Mouse (Mus musculus) thymus, adult 2 months (tissue): ENCODE data around the gene Dek. TPM values are rescaled to one million over a fixed set of nuclear protein-coding genes. Genes with fewer than 3 reads are reported as not detected.

Experiments used
- DNase-seq: peaks from one replicate; pipeline ENCODE4 v3.0.0; 2021
- H3K27ac ChIP-seq: fragments of 200-500 bp; 2 replicates; pipeline ENCODE4 v1.5.1; 2012; ENCODE audit warnings: low read length, control low read depth; ENCODE audit not compliant: control insufficient read depth, insufficient read depth
- H3K27me3 ChIP-seq: fragments of 200-500 bp; 2 replicates; pipeline ENCODE4 v1.6.1; 2012; ENCODE audit warnings: mild to moderate bottlenecking, low read length, moderate library complexity, mixed read lengths; ENCODE audit not compliant: control insufficient read depth, insufficient read depth
- H3K36me3 ChIP-seq: fragments of 200-500 bp; 2 replicates; pipeline ENCODE4 v1.6.1; 2012; ENCODE audit warnings: mild to moderate bottlenecking, low read length, moderate library complexity; ENCODE audit not compliant: control insufficient read depth, insufficient read depth
- H3K4me1 ChIP-seq: fragments of 200-500 bp; replicated peaks from 2 replicates; pipeline ENCODE4 v1.6.1; 2012; ENCODE audit warnings: low read length; ENCODE audit not compliant: control insufficient read depth, insufficient read depth
- H3K4me3 ChIP-seq: fragments of 200-500 bp; 2 replicates; pipeline ENCODE4 v1.5.1; 2012; ENCODE audit warnings: mild to moderate bottlenecking, low read length, control low read depth, moderate library complexity; ENCODE audit not compliant: control insufficient read depth, insufficient read depth
- CTCF ChIP-seq: fragments of 200-500 bp; IDR thresholded peaks from 2 replicates; pipeline ENCODE4 v1.5.1; 2012; ENCODE audit warnings: mild to moderate bottlenecking, control low read depth, low read length, moderate library complexity, borderline replicate concordance; ENCODE audit not compliant: control insufficient read depth, poor library complexity, insufficient read depth; ENCODE audit errors: extremely low read depth
- POLR2A ChIP-seq: fragments of 200-500 bp; IDR thresholded peaks from 2 replicates; pipeline ENCODE4 v1.6.1; 2012; ENCODE audit warnings: mild to moderate bottlenecking, low read length, control low read depth, moderate library complexity; ENCODE audit not compliant: control insufficient read depth, poor library complexity, insufficient read depth; ENCODE audit errors: extremely low read depth
- WGBS: fragments of 180-500 bp; shearing (Covaris S2); methylation state at CpG from one replicate; pipeline ENCODE4 v1.1.7; 2018; 5-methylcytosine and 5-hydroxymethylcytosine counted together
- polyA plus RNA-seq: library from polyadenylated mRNA; depleted of rRNA; stranded (reverse); fragments of >200 nt; gene quantifications from 2 replicates; pipeline ENCODE4 v1.2.3, GENCODE M21; 2012

The Dek gene
- polyA plus RNA-seq, 1 experiment: 50.4 TPM

- 97% methylated on average over 4 of the region's 4 CpGs for WGBS
- Histone ChIP-seq H3K36me3 (peaks cover 47% of the 10 kb centered on the region), H3K27me3 (no peaks in the 10 kb centered on the region), H3K4me3 (no peak overlapping the region), H3K4me1 (no peaks in the 10 kb centered on the region), H3K27ac (no peak overlapping the region)
- no peak for TF ChIP-seq POLR2A
- TF ChIP-seq CTCF: no peak
- peak; percentile 22 for DNase-seq
Observed at GRCm38 (mm10) chr13:47080905-47081505, 25.0 kb downstream of the Dek start.

GRCm38 (mm10) chr13:47078799-47079198, 27.2 kb downstream of the Dek start:
- no peak for TF ChIP-seq POLR2A
- TF ChIP-seq CTCF: no peak
- Histone ChIP-seq H3K36me3 (peaks cover 36% of the 10 kb centered on the region), H3K4me1 (no peaks in the 10 kb centered on the region), H3K27ac (no peak overlapping the region), H3K27me3 (no peaks in the 10 kb centered on the region), H3K4me3 (no peak overlapping the region)
- DNase-seq: no peak
- WGBS: 91% methylated on average over 5 of the region's 5 CpGs

GRCm38 (mm10) chr13:47077367-47077766, 28.6 kb downstream of the Dek start:
- H3K36me3 ChIP-seq: peaks cover 31% of the 10 kb centered on the region
- DNase-seq: no peak
- H3K27me3 ChIP-seq: no peaks in the 10 kb centered on the region
- no peak overlapping the region for H3K27ac ChIP-seq
- TF ChIP-seq POLR2A (no peak), CTCF (no peak)
- no peak overlapping the region for H3K4me3 ChIP-seq
- no peaks in the 10 kb centered on the region for H3K4me1 ChIP-seq

- no peak overlapping the region for H3K4me3 ChIP-seq
- peaks cover 27% of the 10 kb centered on the region for H3K36me3 ChIP-seq
- DNase-seq: no peak
- no peak for TF ChIP-seq CTCF
- TF ChIP-seq POLR2A: no peak
- 86% methylated on average over 5 of the region's 5 CpGs for WGBS
- H3K4me1 ChIP-seq: no peaks in the 10 kb centered on the region
- H3K27ac ChIP-seq: no peak overlapping the region
- H3K27me3 ChIP-seq: no peaks in the 10 kb centered on the region
Observed at GRCm38 (mm10) chr13:47076156-47076555, 29.8 kb downstream of the Dek start.

- Histone ChIP-seq H3K36me3 (peaks cover 23% of the 10 kb centered on the region), H3K4me1 (no peaks in the 10 kb centered on the region), H3K27me3 (no peaks in the 10 kb centered on the region), H3K4me3 (no peak overlapping the region), H3K27ac (no peak overlapping the region)
- TF ChIP-seq POLR2A: no peak
- over 99% methylated on average over 5 of the region's 5 CpGs for WGBS
- DNase-seq: no peak
Observed at GRCm38 (mm10) chr13:47072484-47072883, 33.5 kb downstream of the Dek start.

- no peak for DNase-seq
- TF ChIP-seq POLR2A: no peak
- over 99% methylated on average over 13 of the region's 13 CpGs for WGBS
- no peak overlapping the region for H3K27ac ChIP-seq
- H3K36me3 ChIP-seq: peaks cover 19% of the 10 kb centered on the region
- no peaks in the 10 kb centered on the region for H3K4me1 ChIP-seq
- H3K27me3 ChIP-seq: no peaks in the 10 kb centered on the region
- H3K4me3 ChIP-seq: no peak overlapping the region
Observed at GRCm38 (mm10) chr13:47071871-47072270, 34.1 kb downstream of the Dek start.
